Mouse (Mus musculus) lung, embryonic 15.5 days (tissue): ENCODE results near the gene Sik2. TPM values are rescaled to one million over a fixed set of nuclear protein-coding genes. Genes with fewer than 3 reads are reported as not detected.

ENCODE experiments used
- ATAC-seq: fragments of 200-750 bp; cut with Nextera tagmentation; 2 replicates; pipeline ENCODE4 v1.8.0; 2017; ENCODE audit warnings: moderate number of reproducible peaks, borderline replicate concordance; ENCODE audit not compliant: low FRiP score, low TSS enrichment; ENCODE audit errors: extremely low read depth
- H3K27ac ChIP-seq: fragments of 300-500 bp; sonication (generic); 2 replicates; pipeline ENCODE4 v1.5.1; 2015; ENCODE audit warnings: moderate library complexity, mild to moderate bottlenecking, inconsistent platforms
- H3K27me3 ChIP-seq: fragments of 300-500 bp; sonication (generic); 2 replicates; pipeline ENCODE4 v1.6.1; 2015; ENCODE audit warnings: inconsistent platforms
- H3K36me3 ChIP-seq: fragments of 300-500 bp; sonication (generic); 2 replicates; pipeline ENCODE4 v1.6.1; 2015; ENCODE audit warnings: inconsistent platforms
- H3K4me1 ChIP-seq: fragments of 300-500 bp; sonication (generic); 2 replicates; pipeline ENCODE4 v1.6.1; 2015; ENCODE audit warnings: inconsistent platforms
- H3K4me2 ChIP-seq: fragments of 300-500 bp; sonication (generic); 2 replicates; pipeline ENCODE4 v1.6.1; 2015; ENCODE audit warnings: inconsistent platforms, mild to moderate bottlenecking, moderate library complexity
- H3K4me3 ChIP-seq: fragments of 300-500 bp; sonication (generic); 2 replicates; pipeline ENCODE4 v1.5.1; 2015; ENCODE audit warnings: mild to moderate bottlenecking, inconsistent platforms
- H3K9ac ChIP-seq: fragments of 300-500 bp; sonication (generic); 2 replicates; pipeline ENCODE4 v1.6.1; 2015; ENCODE audit warnings: inconsistent platforms
- H3K9me3 ChIP-seq: fragments of 300-500 bp; sonication (generic); 2 replicates; pipeline ENCODE4 v1.6.1; 2016; ENCODE audit warnings: inconsistent platforms
- WGBS: fragments of 180-500 bp; shearing (Covaris S2); methylation state at CpG from one replicate; pipeline ENCODE4 v1.1.7; 2015; 5-methylcytosine and 5-hydroxymethylcytosine counted together
- polyA plus RNA-seq: library from polyadenylated mRNA; unstranded; fragments of >200 nt; fragmentation: Nextera tagmentation; extraction: Ambion mirVana; gene quantifications from 2 replicates; pipeline ENCODE4 v1.2.1, GENCODE M21; 2015

Gene Sik2
- polyA plus RNA-seq, 1 experiment from 2014 or later: 14.5 TPM

DNA sequence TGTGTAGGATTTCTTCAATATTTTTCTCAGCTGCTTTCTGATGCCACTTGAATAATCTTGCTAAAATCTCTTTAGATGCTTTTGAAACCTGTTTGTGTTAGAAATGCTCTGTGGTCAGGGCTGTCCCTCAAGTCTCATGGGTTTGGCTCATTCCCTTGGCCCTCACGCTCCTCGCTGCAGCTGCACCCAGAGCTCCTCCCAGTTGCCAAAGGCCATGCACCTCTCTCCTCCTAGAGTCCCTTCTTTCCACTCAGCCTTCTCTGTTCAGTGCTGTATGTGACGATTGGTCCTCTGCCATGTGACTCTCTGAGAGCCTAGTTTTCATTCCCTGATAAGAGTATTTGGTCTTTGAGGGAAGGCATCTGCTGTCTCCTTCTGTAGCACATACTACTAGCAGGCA is 131.4 kb downstream of the Sik2 start:
- WGBS: 49% methylated on average over 3 of the region's 3 CpGs
- Histone ChIP-seq H3K9me3 (no peaks in the 10 kb centered on the region), H3K4me3 (no peak overlapping the region), H3K27ac (no peak overlapping the region), H3K36me3 (peaks cover 70% of the 10 kb centered on the region), H3K9ac (no peak overlapping the region), H3K4me2 (no peak overlapping the region), H3K27me3 (no peaks in the 10 kb centered on the region), H3K4me1 (no peaks in the 10 kb centered on the region)
- no peak for ATAC-seq

DNA sequence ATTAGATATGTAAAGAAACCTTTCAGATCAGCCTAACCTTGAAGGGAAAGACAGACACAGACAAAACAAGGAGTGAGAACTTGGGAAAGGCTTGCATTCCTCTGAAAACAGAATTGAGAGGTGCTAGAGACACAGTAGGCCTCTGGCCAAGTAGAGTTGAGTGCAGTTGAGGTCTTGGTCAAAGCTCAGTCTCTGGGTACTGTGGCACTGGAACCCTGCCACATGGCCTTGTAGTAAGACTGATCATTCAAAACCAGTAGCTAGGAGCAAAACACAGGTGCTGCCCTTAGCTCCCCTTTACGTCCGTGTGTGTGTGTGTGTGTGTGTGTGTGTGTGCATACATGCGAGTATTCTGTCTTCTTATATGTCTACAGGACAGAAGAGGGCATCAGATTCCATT is 132.6 kb downstream of the Sik2 start:
- WGBS: 94% methylated on average over 3 of the region's 3 CpGs
- H3K36me3 ChIP-seq: peaks cover 69% of the 10 kb centered on the region
- no peak overlapping the region for H3K27ac ChIP-seq
- ATAC-seq: no peak
- no peaks in the 10 kb centered on the region for H3K27me3 ChIP-seq
- no peak overlapping the region for H3K9ac ChIP-seq
- no peaks in the 10 kb centered on the region for H3K9me3 ChIP-seq
- no peak overlapping the region for H3K4me2 ChIP-seq
- no peak overlapping the region for H3K4me3 ChIP-seq
- H3K4me1 ChIP-seq: no peaks in the 10 kb centered on the region

DNA sequence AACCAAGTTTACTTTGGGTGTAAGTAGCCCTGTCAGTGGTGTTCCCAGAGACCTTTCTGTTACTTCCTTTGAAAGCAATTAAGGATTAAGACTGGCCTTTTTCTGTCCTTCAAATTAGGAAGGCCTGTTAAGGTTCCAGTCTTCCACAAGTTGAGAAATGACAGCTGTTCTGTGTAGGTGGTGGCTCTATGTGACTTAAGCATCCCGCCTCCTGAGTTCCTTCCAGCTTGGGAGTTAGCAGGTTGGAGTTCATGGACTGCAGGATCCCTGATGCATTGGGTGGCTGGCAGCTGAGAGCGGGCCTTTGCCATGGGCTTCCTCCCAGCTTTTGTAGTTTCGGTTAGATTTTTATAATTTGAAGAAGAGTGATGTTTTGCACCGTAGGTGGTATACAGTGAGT is 133.4 kb downstream of the Sik2 start:
- H3K9ac ChIP-seq: no peak overlapping the region
- H3K27me3 ChIP-seq: no peaks in the 10 kb centered on the region
- no peak for ATAC-seq
- H3K4me2 ChIP-seq: no peak overlapping the region
- no peak overlapping the region for H3K4me3 ChIP-seq
- H3K9me3 ChIP-seq: no peaks in the 10 kb centered on the region
- H3K36me3 ChIP-seq: peaks cover 72% of the 10 kb centered on the region
- no peaks in the 10 kb centered on the region for H3K4me1 ChIP-seq
- WGBS: 88% methylated on average over 4 of the region's 4 CpGs
- H3K27ac ChIP-seq: no peak overlapping the region

DNA sequence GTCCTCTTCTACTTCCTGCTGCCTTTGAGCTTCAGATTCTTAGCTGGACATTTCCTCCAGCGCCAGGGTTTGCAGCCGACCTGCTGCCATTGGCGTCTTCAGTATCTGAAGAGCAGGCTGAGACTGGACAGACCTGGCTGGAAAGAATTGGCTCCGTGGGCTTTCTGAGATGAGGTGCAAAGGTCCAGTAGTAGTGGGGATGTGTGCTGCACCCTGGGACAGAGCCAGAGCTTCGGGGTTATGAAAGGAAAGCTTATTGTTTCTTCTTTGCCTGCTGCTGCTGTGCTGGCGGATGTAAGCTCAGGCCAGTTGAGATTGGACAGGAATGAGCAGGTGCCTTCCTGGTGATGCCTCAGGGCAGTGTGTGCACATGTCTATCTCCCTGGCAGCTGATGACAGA is 134.8 kb downstream of the Sik2 start:
- ATAC-seq: no peak
- Histone ChIP-seq H3K27me3 (no peaks in the 10 kb centered on the region), H3K36me3 (peaks cover 69% of the 10 kb centered on the region), H3K4me2 (no peak overlapping the region), H3K27ac (no peak overlapping the region), H3K4me3 (no peak overlapping the region), H3K9ac (no peak overlapping the region), H3K9me3 (no peaks in the 10 kb centered on the region), H3K4me1 (no peaks in the 10 kb centered on the region)
- 88% methylated on average over 6 of the region's 6 CpGs for WGBS

DNA sequence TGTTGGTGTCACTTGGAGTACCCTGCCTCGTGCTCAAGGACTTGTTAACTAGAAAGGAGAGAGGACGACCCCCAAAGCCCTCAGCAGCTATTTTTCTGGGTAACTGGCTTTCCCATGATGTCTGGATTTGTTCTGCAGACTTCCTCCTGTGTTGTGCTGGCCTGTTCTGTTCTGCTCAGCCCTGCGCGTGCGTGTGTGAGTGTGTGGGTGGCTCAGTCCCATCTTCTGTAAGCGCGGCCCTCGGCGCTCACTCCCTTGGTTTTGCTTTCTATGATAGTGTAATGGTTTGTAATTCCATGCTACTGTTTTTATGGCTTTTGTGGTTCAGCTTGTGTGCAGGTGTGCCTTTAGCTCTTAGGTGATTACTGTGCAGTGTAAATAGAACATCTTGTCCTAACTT is 135.7 kb downstream of the Sik2 start:
- H3K4me2 ChIP-seq: no peak overlapping the region
- H3K4me1 ChIP-seq: no peaks in the 10 kb centered on the region
- WGBS: 90% methylated on average over 9 of the region's 9 CpGs
- H3K4me3 ChIP-seq: no peak overlapping the region
- peaks cover 66% of the 10 kb centered on the region for H3K36me3 ChIP-seq
- no peaks in the 10 kb centered on the region for H3K27me3 ChIP-seq
- H3K27ac ChIP-seq: no peak overlapping the region
- no peaks in the 10 kb centered on the region for H3K9me3 ChIP-seq
- no peak for ATAC-seq
- H3K9ac ChIP-seq: no peak overlapping the region

DNA sequence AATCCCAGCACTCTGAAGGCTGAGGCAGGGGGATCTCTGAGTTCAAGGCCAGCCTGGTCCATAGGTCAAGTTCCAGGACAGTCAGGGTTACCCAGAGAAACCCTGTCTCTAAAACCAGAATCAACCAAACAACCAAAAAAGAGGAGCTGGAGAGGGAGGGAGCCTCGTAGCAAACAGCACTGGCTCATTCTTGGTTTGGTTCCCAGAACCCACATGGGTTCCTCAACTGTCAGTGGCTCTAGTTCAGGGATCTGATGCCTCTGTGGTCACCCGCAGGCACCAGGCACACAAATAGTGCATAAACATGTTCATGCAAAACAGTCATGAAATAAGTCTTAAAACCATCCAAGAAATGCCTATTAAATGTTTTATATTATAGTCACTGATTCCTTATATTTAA is 140.7 kb downstream of the Sik2 start:
- no peak for ATAC-seq
- no peak overlapping the region for H3K9ac ChIP-seq
- no peak overlapping the region for H3K27ac ChIP-seq
- WGBS: 82% methylated on average over 2 of the region's 2 CpGs
- 0 out of 2 replicates have a peak, but pooled peaks cover 5% of the 10 kb centered on the region for H3K4me1 ChIP-seq
- H3K36me3 ChIP-seq: peaks cover 58% of the 10 kb centered on the region
- H3K27me3 ChIP-seq: no peaks in the 10 kb centered on the region
- no peak overlapping the region for H3K4me3 ChIP-seq
- no peak overlapping the region for H3K4me2 ChIP-seq
- H3K9me3 ChIP-seq: no peaks in the 10 kb centered on the region

DNA sequence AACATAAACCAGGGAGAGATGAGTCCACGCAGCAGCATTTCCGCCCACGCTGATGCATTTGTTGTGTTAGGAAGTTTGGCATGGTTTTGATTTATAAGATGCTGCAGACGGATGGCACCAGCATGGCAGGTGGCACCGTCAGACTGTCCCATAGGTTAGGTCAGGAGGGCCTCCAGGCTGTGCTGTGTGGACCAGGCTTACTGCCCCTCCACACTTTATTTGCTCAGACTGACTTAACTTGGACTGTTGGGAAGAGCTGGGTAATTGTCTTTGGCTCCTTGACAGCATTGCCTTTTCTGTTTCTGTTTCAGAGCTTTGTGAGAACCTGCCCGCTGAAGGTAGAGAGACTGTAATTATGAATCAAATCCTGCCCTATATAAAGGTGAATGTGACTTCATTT is 141.9 kb downstream of the Sik2 start:
- no peak overlapping the region for H3K4me3 ChIP-seq
- no peak overlapping the region for H3K9ac ChIP-seq
- 92% methylated on average over 6 of the region's 6 CpGs for WGBS
- no peak overlapping the region for H3K27ac ChIP-seq
- peaks cover 62% of the 10 kb centered on the region for H3K36me3 ChIP-seq
- ATAC-seq: no peak
- no peak overlapping the region for H3K4me2 ChIP-seq
- no peaks in the 10 kb centered on the region for H3K27me3 ChIP-seq
- H3K4me1 ChIP-seq: 0 out of 2 replicates have a peak, but pooled peaks cover 5% of the 10 kb centered on the region
- no peaks in the 10 kb centered on the region for H3K9me3 ChIP-seq

DNA sequence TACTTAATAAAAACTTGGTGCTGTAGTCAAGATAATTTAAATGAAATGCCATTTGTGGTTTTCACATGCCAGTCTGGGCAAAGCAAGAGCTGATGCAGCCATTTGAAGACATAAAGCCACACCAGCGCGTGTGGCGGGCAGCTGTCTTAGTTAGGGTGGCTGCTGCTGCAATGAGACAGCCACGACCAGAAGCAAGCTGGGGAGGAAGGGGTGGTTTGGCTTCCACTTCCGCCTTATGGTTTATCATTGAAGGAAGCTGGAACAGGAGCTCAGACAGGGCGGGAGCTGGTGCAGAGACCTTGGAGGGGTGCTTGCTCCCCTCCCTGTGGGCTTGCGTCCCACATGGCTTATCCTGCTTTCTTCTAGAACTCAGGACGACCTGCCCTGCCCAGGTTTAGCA is 143.1 kb downstream of the Sik2 start:
- Histone ChIP-seq H3K4me2 (no peak overlapping the region), H3K4me3 (no peak overlapping the region), H3K27ac (no peak overlapping the region), H3K27me3 (no peaks in the 10 kb centered on the region), H3K9me3 (no peaks in the 10 kb centered on the region), H3K36me3 (peaks cover 70% of the 10 kb centered on the region), H3K4me1 (0 out of 2 replicates have a peak, but pooled peaks cover 5% of the 10 kb centered on the region), H3K9ac (no peak overlapping the region)
- 69% methylated on average over 8 of the region's 8 CpGs for WGBS
- no peak for ATAC-seq

DNA sequence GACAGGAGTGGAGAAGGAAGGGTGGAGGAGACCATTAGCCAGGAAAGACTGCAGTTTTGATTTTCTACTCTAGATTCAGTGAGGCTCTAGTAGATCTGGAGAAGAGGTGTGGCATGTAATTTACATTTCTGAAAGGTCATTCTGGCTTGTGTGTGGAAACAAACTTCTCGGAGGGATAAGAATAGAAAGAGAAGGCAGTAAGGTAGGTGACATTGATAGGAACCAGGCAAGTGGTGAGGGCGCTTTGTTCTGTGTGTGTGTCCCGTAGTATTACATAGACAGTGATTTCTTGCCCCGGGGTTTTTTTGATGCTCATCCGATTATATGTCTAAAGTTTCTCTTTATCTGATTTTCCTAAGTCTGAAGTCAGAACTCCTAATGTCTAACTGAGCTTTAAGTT is 144.0 kb downstream of the Sik2 start:
- no peak for ATAC-seq
- Histone ChIP-seq H3K9ac (no peak overlapping the region), H3K4me1 (0 out of 2 replicates have a peak, but pooled peaks cover 5% of the 10 kb centered on the region), H3K27me3 (no peaks in the 10 kb centered on the region), H3K4me2 (no peak overlapping the region), H3K4me3 (no peak overlapping the region), H3K36me3 (peaks cover 69% of the 10 kb centered on the region), H3K27ac (no peak overlapping the region), H3K9me3 (no peaks in the 10 kb centered on the region)
- 66% methylated on average over 5 of the region's 5 CpGs for WGBS

DNA sequence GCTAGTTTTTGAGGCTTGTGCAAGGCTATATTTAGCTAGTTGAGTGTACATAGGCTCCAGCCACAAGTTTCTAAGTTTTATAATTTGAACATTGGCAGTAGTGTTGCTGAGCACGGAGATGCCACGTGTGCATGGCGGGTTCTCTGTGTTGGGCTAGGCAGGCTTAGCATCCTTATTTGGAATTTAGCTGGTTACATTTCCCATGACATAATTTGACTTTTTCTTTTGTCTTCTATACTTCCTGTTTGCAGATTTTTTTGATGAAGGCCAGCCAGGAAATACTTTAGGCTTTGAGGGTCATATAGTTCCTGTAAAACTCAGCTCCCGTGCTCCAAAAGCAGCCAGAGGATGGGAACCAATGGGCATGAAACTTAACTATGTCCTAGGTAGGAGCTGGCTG is 145.0 kb downstream of the Sik2 start:
- Histone ChIP-seq H3K4me2 (no peak overlapping the region), H3K27me3 (no peaks in the 10 kb centered on the region), H3K9ac (no peak overlapping the region), H3K9me3 (no peaks in the 10 kb centered on the region), H3K4me1 (0 out of 2 replicates have a peak, but pooled peaks cover 5% of the 10 kb centered on the region), H3K27ac (no peak overlapping the region), H3K36me3 (peaks cover 69% of the 10 kb centered on the region), H3K4me3 (no peak overlapping the region)
- ATAC-seq: no peak
- 80% methylated on average over 4 of the region's 4 CpGs for WGBS

DNA sequence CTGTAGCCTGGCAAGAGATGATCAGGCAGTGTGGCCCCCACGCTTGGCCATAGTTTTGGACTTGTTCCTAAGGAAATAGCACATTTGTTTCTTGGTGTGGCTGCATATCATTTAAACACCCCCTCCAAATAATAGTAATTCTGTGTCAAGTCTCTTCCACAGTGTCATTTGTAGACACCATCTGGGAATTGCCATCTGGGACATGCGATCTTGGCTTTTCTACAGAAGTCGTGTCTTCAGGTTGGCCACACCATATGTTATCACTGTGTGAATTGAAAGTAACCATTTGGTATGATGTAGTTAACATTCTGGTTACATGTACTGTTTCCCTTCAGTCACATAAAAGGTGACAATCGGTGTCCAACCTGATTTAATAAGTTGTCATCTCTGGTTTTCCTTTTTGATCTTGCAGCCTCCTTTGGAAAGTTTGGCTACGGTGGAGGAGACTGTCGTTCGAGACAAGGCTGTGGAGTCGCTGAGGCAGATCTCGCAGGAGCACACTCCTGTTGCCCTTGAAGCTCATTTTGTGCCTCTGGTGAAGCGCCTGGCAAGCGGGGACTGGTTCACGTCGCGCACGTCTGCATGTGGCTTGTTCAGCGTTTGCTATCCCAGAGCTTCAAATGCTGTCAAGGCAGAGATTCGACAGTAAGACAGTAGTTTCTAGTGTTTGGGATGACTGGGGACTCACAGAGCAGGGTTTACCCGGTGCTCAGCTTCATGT is 147.6 kb downstream of the Sik2 start:
- no peak for ATAC-seq
- Histone ChIP-seq H3K9me3 (no peaks in the 10 kb centered on the region), H3K4me1 (peaks cover 14% of the 10 kb centered on the region), H3K36me3 (peaks cover 47% of the 10 kb centered on the region), H3K9ac (no peak overlapping the region), H3K27me3 (no peaks in the 10 kb centered on the region), H3K4me3 (no peak overlapping the region), H3K4me2 (no peak overlapping the region), H3K27ac (no peak overlapping the region)
- WGBS: 91% methylated on average over 18 of the region's 18 CpGs

DNA sequence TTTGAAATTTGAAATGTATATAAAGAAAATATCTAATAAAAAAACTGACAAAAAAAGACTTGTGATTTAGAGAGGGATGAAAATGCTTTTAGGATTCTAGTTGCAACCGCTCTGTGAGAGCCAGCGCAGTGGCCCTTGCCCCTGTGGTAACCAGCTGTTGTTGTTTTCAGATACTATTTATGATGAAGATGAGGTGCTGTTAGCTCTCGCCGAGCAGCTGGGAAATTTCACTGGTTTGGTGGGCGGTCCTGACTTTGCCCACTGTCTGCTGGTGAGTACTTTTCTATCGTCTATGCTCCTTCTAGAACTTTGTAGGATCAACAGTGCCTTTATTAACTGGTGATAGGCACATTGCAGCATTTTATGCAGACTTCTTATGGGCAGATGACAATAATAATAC is 150.2 kb downstream of the Sik2 start:
- Histone ChIP-seq H3K27ac (no peak overlapping the region), H3K9ac (no peak overlapping the region), H3K36me3 (peaks cover 41% of the 10 kb centered on the region), H3K27me3 (no peaks in the 10 kb centered on the region), H3K9me3 (no peaks in the 10 kb centered on the region), H3K4me1 (peaks cover 14% of the 10 kb centered on the region), H3K4me2 (peak overlapping the region; percentile 13; the same call in 1 of the 2 replicates), H3K4me3 (no peak overlapping the region)
- ATAC-seq: no peak
- 78% methylated on average over 6 of the region's 6 CpGs for WGBS
